In the genomic region with DNA sequence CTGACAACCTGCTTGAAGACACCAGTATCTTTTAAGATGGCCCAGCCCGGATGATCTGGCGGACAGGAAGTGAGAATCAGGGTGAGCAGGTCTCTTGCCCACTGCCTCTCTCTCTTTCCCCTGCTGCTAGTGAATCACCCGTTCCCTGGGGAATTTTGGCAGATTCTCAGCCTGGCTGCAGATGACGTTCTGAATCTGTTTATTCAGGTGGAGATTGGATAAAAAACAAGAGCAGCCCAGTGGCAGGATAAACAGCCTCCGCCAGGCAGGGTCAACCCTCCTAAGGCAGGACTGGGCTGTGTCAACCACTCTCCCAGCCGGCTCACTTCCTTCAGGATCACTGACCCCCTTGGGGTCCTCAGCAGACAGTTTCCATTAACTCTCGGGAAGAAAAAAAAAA, we compare ENCODE assay signal across 8 mouse cellular contexts. TPM values are rescaled to one million over a fixed set of nuclear protein-coding genes. Genes with fewer than 3 reads are reported as not detected.
DNase-seq lines count a peak whose midpoint lies in the region; ATAC-seq and TF ChIP-seq lines count a peak whose summit lies in the region.

No protein-coding gene starts in this region.

- peak; percentile 42 for DNase-seq in adrenal gland, postnatal 10 days
- no peak for DNase-seq in adrenal gland, adult 8-10 months
- DNase-seq in urinary bladder, postnatal 14 days (ENCODE audit: low spot score): peak; percentile 18
- DNase-seq in urinary bladder, postnatal 25 days (ENCODE audit: low spot score): no peak
- no peak for DNase-seq in thymus, postnatal 4 days

- no peaks in the 10 kb centered on the region for H3K36me3 ChIP-seq in heart, embryonic 14.5 days (ENCODE audit: control insufficient read depth, insufficient read depth, low read length)
- H3K36me3 ChIP-seq in myocyte (ENCODE audit: control insufficient read depth, insufficient read depth): no peaks in the 10 kb centered on the region
- H3K36me3 ChIP-seq in intestine, embryonic 15.5 days: no peaks in the 10 kb centered on the region

- H3ac ChIP-seq in myocyte (ENCODE audit: control insufficient read depth, insufficient read length): no peak overlapping the region

- ATAC-seq in heart, embryonic 14.5 days (ENCODE audit: insufficient number of reproducible peaks, insufficient read depth, low FRiP score, low read depth): peak; percentile 42; the same call in 1 of the 2 replicates
- ATAC-seq in intestine, embryonic 15.5 days: no peak

- 0 out of 4 replicates have a peak overlapping the region, but pooled peaks of 1 of the 2 experiments have one; percentile 41 for H3K27ac ChIP-seq in heart, embryonic 14.5 days (replicated peaks in 1 of 2; ENCODE audit: control insufficient read depth in 1 of 2, insufficient read depth in 1 of 2, low read depth in 2 of 2, low read length in 2 of 2)
- no peak overlapping the region for H3K27ac ChIP-seq in intestine, embryonic 15.5 days

- H3K4me2 ChIP-seq in heart, embryonic 14.5 days (ENCODE audit: low read length): no peak overlapping the region
- peak overlapping the region; percentile 79 for H3K4me2 ChIP-seq in myocyte (ENCODE audit: low read depth)
- H3K4me2 ChIP-seq in intestine, embryonic 15.5 days (replicated peaks): no peak overlapping the region

- no peak for TF ChIP-seq POLR2A in myocyte (IDR thresholded peaks at IDR 0.05; ENCODE audit: insufficient read length, low read depth)

- no peaks in the 10 kb centered on the region for H3K27me3 ChIP-seq in heart, embryonic 14.5 days (ENCODE audit: control insufficient read depth, insufficient read depth, low read length)
- no peaks in the 10 kb centered on the region for H3K27me3 ChIP-seq in myocyte (ENCODE audit: control insufficient read depth, insufficient read depth, insufficient read length)
- no peaks in the 10 kb centered on the region for H3K27me3 ChIP-seq in intestine, embryonic 15.5 days (replicated peaks)

- no peak overlapping the region for H3K9ac ChIP-seq in heart, embryonic 14.5 days (ENCODE audit: low read length)
- H3K9ac ChIP-seq in intestine, embryonic 15.5 days: no peak overlapping the region

- no peaks in the 10 kb centered on the region for H3K9me3 ChIP-seq in heart, embryonic 14.5 days (ENCODE audit: control insufficient read depth, low read length)
- no peaks in the 10 kb centered on the region for H3K9me3 ChIP-seq in intestine, embryonic 15.5 days

- H3K4me3 ChIP-seq in heart, embryonic 14.5 days (ENCODE audit: control insufficient read depth in 1 of 2, insufficient read depth in 1 of 2, low read depth in 1 of 2, low read length in 2 of 2): no peak overlapping the region
- no peak overlapping the region for H3K4me3 ChIP-seq in myocyte
- H3K4me3 ChIP-seq in intestine, embryonic 15.5 days (replicated peaks): no peak overlapping the region

- H3K4me1 ChIP-seq in heart, embryonic 14.5 days (ENCODE audit: control insufficient read depth in 2 of 2, insufficient read depth in 2 of 2, low read length in 2 of 2): peaks cover 25 to 35% of the 10 kb centered on the region in 2 experiments
- H3K4me1 ChIP-seq in intestine, embryonic 15.5 days (replicated peaks): peaks cover 22% of the 10 kb centered on the region

- H3K79me2 ChIP-seq in myocyte (ENCODE audit: control insufficient read depth, insufficient read depth): peaks cover 41% of the 10 kb centered on the region

- 38% methylated on average over 7 of the region's 7 CpGs for WGBS in heart, embryonic 14.5 days
- WGBS in intestine, embryonic 15.5 days: 24% methylated on average over 7 of the region's 7 CpGs

TF ChIP-seq in myocyte, 11 proteins besides CTCF, POLR2A, EP300 and RAD21:
- TF ChIP-seq REST (IDR thresholded peaks at IDR 0.05; ENCODE audit: insufficient read depth, insufficient read length): no peak
- peak; percentile 72 for TF ChIP-seq TCF12 (IDR thresholded peaks at IDR 0.05; ENCODE audit: insufficient read depth, poor library complexity, severe bottlenecking)
- TF ChIP-seq MYOD1 (IDR thresholded peaks at IDR 0.05; ENCODE audit: control insufficient read depth in 1 of 3, insufficient read length in 2 of 3, low read depth in 2 of 3): peak in 1 of 3 experiments; percentile 10
- TF ChIP-seq MYOG (IDR thresholded peaks at IDR 0.05; ENCODE audit: control insufficient read depth in 1 of 3, insufficient read depth in 1 of 3, insufficient read length in 2 of 3, low read depth in 2 of 3): no peak
- peak; percentile 23 for TF ChIP-seq MAX (IDR thresholded peaks at IDR 0.05; ENCODE audit: low read depth)

RNA-seq across cellular contexts. Expression of gene Lrig1, which starts 59.7 kb away (rescaled TPM):
- 10 to 100 TPM; 21.6 to 25.3 TPM for total RNA-seq in adrenal gland, postnatal 10 days (2021)
- total RNA-seq in adrenal gland, adult 8-10 months (2022): 10 to 100 TPM in 1 of 4 experiments, 1 to 10 TPM in 3; 8.2 to 14.0 (median 9.0) TPM
- 15.2 and 18.4 TPM in 2 replicates for polyA plus RNA-seq in heart, embryonic 14.5 days (2014; fragmentation: Nextera tagmentation; extraction: Ambion mirVana)
- 22.1 TPM for polyA plus RNA-seq in myocyte (2012; fragmentation: generic; extraction: Trizol)
- polyA plus RNA-seq in intestine, embryonic 15.5 days (2015; fragmentation: Nextera tagmentation; extraction: Ambion mirVana): 17.1 and 19.5 TPM in 2 replicates

Comparison
In these comparisons a context has a peak if more than half of its experiments do, and no peak if none do; other contexts are left out.
1. DNase-seq: peak in adrenal gland, postnatal 10 days (single experiment) and urinary bladder, postnatal 14 days (single experiment); none in adrenal gland, adult 8-10 months (single experiment), urinary bladder, postnatal 25 days (single experiment) and thymus, postnatal 4 days (single experiment).